Mouse (Mus musculus): ENCODE measurements around the gene Shc4. TPM values are rescaled to one million over a fixed set of nuclear protein-coding genes. Genes with fewer than 3 reads are reported as not detected.
A peak's percentile ranks its signal among the peaks of the same experiment; 100 is the strongest.

Shc4 gene
- total RNA-seq, 1 experiment from 2014 or later, result 0.35 TPM

GRCm38 (mm10) chr2:125694798-125695197 lies 29.1 kb downstream of the Shc4 start:
- ATAC-seq (ENCODE audit: extremely low read depth, insufficient number of reproducible peaks, low FRiP score, poor library complexity, severe bottlenecking), result no peak

GRCm38 (mm10) chr2:125692010-125692409 lies 31.9 kb downstream of the Shc4 start:
- ATAC-seq (ENCODE audit: extremely low read depth, insufficient number of reproducible peaks, low FRiP score, poor library complexity, severe bottlenecking), result no peak

GRCm38 (mm10) chr2:125685441-125686150 lies 38.4 kb downstream of the Shc4 start:
- ATAC-seq (ENCODE audit: extremely low read depth, insufficient number of reproducible peaks, low FRiP score, poor library complexity, severe bottlenecking), result no peak

- ATAC-seq (ENCODE audit: extremely low read depth, insufficient number of reproducible peaks, low FRiP score, poor library complexity, severe bottlenecking), result no peak
Measured at GRCm38 (mm10) chr2:125684559-125685440, 39.1 kb downstream of the Shc4 start.

- peak; percentile 83 for ATAC-seq (ENCODE audit: extremely low read depth, insufficient number of reproducible peaks, low FRiP score, poor library complexity, severe bottlenecking)
Measured at GRCm38 (mm10) chr2:125683895-125684294, 40.1 kb downstream of the Shc4 start.

GRCm38 (mm10) chr2:125681811-125682210 lies 42.1 kb downstream of the Shc4 start:
- no peak for ATAC-seq (ENCODE audit: extremely low read depth, insufficient number of reproducible peaks, low FRiP score, poor library complexity, severe bottlenecking)

GRCm38 (mm10) chr2:125672957-125673631 lies 50.9 kb downstream of the Shc4 start, which contains the start of gene Eid1:
TSS of gene Eid1 (plus strand) at chr2:125673095.
- ATAC-seq (ENCODE audit: extremely low read depth, insufficient number of reproducible peaks, low FRiP score, poor library complexity, severe bottlenecking), result peak; percentile 76

GRCm38 (mm10) chr2:125672568-125672956 lies 51.4 kb downstream of the Shc4 start:
- ATAC-seq (ENCODE audit: extremely low read depth, insufficient number of reproducible peaks, low FRiP score, poor library complexity, severe bottlenecking), result no peak

GRCm38 (mm10) chr2:125670846-125671245 lies 53.1 kb downstream of the Shc4 start:
- peak; percentile 52; the same call in 1 of the 2 replicates for ATAC-seq (ENCODE audit: extremely low read depth, insufficient number of reproducible peaks, low FRiP score, poor library complexity, severe bottlenecking)

- no peak for ATAC-seq (ENCODE audit: extremely low read depth, insufficient number of reproducible peaks, low FRiP score, poor library complexity, severe bottlenecking)
Measured at GRCm38 (mm10) chr2:125667721-125668120, 56.2 kb downstream of the Shc4 start.

GRCm38 (mm10) chr2:125667184-125667583 lies 56.8 kb downstream of the Shc4 start:
- peak; percentile 78 for ATAC-seq (ENCODE audit: extremely low read depth, insufficient number of reproducible peaks, low FRiP score, poor library complexity, severe bottlenecking)

- ATAC-seq (ENCODE audit: extremely low read depth, insufficient number of reproducible peaks, low FRiP score, poor library complexity, severe bottlenecking), result no peak
Measured at GRCm38 (mm10) chr2:125666668-125667067, 57.3 kb downstream of the Shc4 start.

- no peak for ATAC-seq (ENCODE audit: extremely low read depth, insufficient number of reproducible peaks, low FRiP score, poor library complexity, severe bottlenecking)
Measured at GRCm38 (mm10) chr2:125665909-125666308, 58.0 kb downstream of the Shc4 start.

GRCm38 (mm10) chr2:125665213-125665612 lies 58.7 kb downstream of the Shc4 start:
- ATAC-seq (ENCODE audit: extremely low read depth, insufficient number of reproducible peaks, low FRiP score, poor library complexity, severe bottlenecking), result no peak

- no peak for ATAC-seq (ENCODE audit: extremely low read depth, insufficient number of reproducible peaks, low FRiP score, poor library complexity, severe bottlenecking)
Measured at GRCm38 (mm10) chr2:125662517-125662916, 61.4 kb downstream of the Shc4 start.

GRCm38 (mm10) chr2:125661156-125661555 lies 62.8 kb downstream of the Shc4 start:
- ATAC-seq (ENCODE audit: extremely low read depth, insufficient number of reproducible peaks, low FRiP score, poor library complexity, severe bottlenecking), result no peak

- ATAC-seq (ENCODE audit: extremely low read depth, insufficient number of reproducible peaks, low FRiP score, poor library complexity, severe bottlenecking), result no peak
Measured at GRCm38 (mm10) chr2:125660537-125661130, 63.3 kb downstream of the Shc4 start.

GRCm38 (mm10) chr2:125659823-125660536 lies 64.0 kb downstream of the Shc4 start:
- ATAC-seq (ENCODE audit: extremely low read depth, insufficient number of reproducible peaks, low FRiP score, poor library complexity, severe bottlenecking), result peak; percentile 89
